Mouse (Mus musculus) layer of hippocampus, adult 11-12 months (tissue): Measurements from ENCODE around the gene Lingo2.

Experiments
- DNase-seq: peaks from one replicate; pipeline ENCODE4 v3.0.0; 2022; ENCODE audit warnings: low spot score

Gene Lingo2

GRCm38 (mm10) chr4:36951150-36951954, at the start of gene Lingo2:
Lingo2 (minus strand) TSS chr4:36951747.
- peak; percentile 46 for DNase-seq

GRCm38 (mm10) chr4:36973358-36973757, 21.8 kb upstream of the Lingo2 start:
- DNase-seq = no peak

GRCm38 (mm10) chr4:36952431-36953429, 1.2 kb upstream of the Lingo2 start:
- DNase-seq = peak; percentile 13

GRCm38 (mm10) chr4:36951955-36952215, 338 bp upstream of the Lingo2 start:
- DNase-seq = peak; percentile 9

- DNase-seq = peak; percentile 18
These were observed 777 bp downstream of the Lingo2 start for GRCm38 (mm10) chr4:36950790-36951149.

GRCm38 (mm10) chr4:36950021-36950751, 1.4 kb downstream of the Lingo2 start:
- peak; percentile 67 for DNase-seq

- DNase-seq = no peak
These were observed 60.7 kb downstream of the Lingo2 start for GRCm38 (mm10) chr4:36890810-36891209.

GRCm38 (mm10) chr4:36890365-36890764, 61.2 kb downstream of the Lingo2 start:
- DNase-seq = no peak

- no peak for DNase-seq
These were observed 76.8 kb downstream of the Lingo2 start for GRCm38 (mm10) chr4:36874781-36875180.

- no peak for DNase-seq
These were observed 126.6 kb downstream of the Lingo2 start for GRCm38 (mm10) chr4:36824982-36825381.

- peak; percentile 20 for DNase-seq
These were observed 129.6 kb downstream of the Lingo2 start for GRCm38 (mm10) chr4:36821914-36822313.

- DNase-seq = no peak
These were observed 176.5 kb downstream of the Lingo2 start for GRCm38 (mm10) chr4:36775088-36775487.

GRCm38 (mm10) chr4:36730691-36731090, 220.9 kb downstream of the Lingo2 start:
- no peak for DNase-seq

- DNase-seq = no peak
These were observed 235.1 kb downstream of the Lingo2 start for GRCm38 (mm10) chr4:36716411-36716810.

- DNase-seq = no peak
These were observed 252.7 kb downstream of the Lingo2 start for GRCm38 (mm10) chr4:36698888-36699287.

GRCm38 (mm10) chr4:36696810-36697209, 254.7 kb downstream of the Lingo2 start:
- DNase-seq = peak; percentile 21

GRCm38 (mm10) chr4:36659920-36660319, 291.6 kb downstream of the Lingo2 start:
- DNase-seq = no peak

- no peak for DNase-seq
These were observed 303.8 kb downstream of the Lingo2 start for GRCm38 (mm10) chr4:36647753-36648152.

GRCm38 (mm10) chr4:36635666-36636065, 315.9 kb downstream of the Lingo2 start:
- no peak for DNase-seq

GRCm38 (mm10) chr4:36576801-36577200, 374.7 kb downstream of the Lingo2 start:
- DNase-seq = no peak

GRCm38 (mm10) chr4:36576256-36576655, 375.3 kb downstream of the Lingo2 start:
- no peak for DNase-seq

- no peak for DNase-seq
These were observed 385.0 kb downstream of the Lingo2 start for GRCm38 (mm10) chr4:36566544-36566943.
